Mouse (Mus musculus) pancreas, adult 10 weeks (tissue): ENCODE measurements around the gene Glt8d1. TPM values are rescaled to one million over a fixed set of nuclear protein-coding genes. Genes with fewer than 3 reads are reported as not detected.

Experiments used
- polyA plus RNA-seq: library from polyadenylated mRNA; stranded (reverse); fragments of 350-450 nt; fragmentation: Illumina TruSeq; extraction: RNeasy Lipid Tissue Mini Kit (QIAGEN cat#74804); gene quantifications from one replicate; pipeline ENCODE4 v1.2.3, GENCODE M21; 2015; ENCODE audit warnings: low read depth, low replicate concordance; ENCODE audit not compliant: insufficient read depth

Glt8d1 gene
- polyA plus RNA-seq, result 30.6 TPM

GRCm38 (mm10) chr14:31001307-31002205 lies at the start of gene Glt8d1, which contains the start of gene Spcs1:
Gene Glt8d1, plus strand, starts transcription at chr14:31001400.
Gene Spcs1, minus strand, starts transcription at chr14:31001672.

GRCm38 (mm10) chr14:31018860-31019291 lies 17.7 kb downstream of the Glt8d1 start, which contains the start of the genes Pbrm1 and Gnl3:
Gene Pbrm1, plus strand, starts transcription at chr14:31019138.
Gene Gnl3, minus strand, starts transcription at chr14:31019152.

Other genes with a start within 250 kb of the Glt8d1 start
- 2.0 TPM for gene Tmem110, start 175.8 kb upstream of the Glt8d1 start, polyA plus RNA-seq
- 10.4 TPM for gene Mustn1, start 122.2 kb upstream of the Glt8d1 start, polyA plus RNA-seq
- 4.3 TPM for gene Itih4, start 114.9 kb upstream of the Glt8d1 start, polyA plus RNA-seq
- 0.31 TPM for gene Itih3, start 77.6 kb upstream of the Glt8d1 start, polyA plus RNA-seq
- not detected for gene Itih1, start 58.1 kb upstream of the Glt8d1 start, polyA plus RNA-seq
- 2.4 TPM for gene Nek4, start 50.0 kb upstream of the Glt8d1 start, polyA plus RNA-seq
- 75.8 TPM for gene Spcs1, start 272 bp downstream of the Glt8d1 start, polyA plus RNA-seq
- 6.9 TPM for gene Pbrm1, start 17.7 kb downstream of the Glt8d1 start, polyA plus RNA-seq
- gene Gnl3, start 17.8 kb downstream of the Glt8d1 start, polyA plus RNA-seq, result 31.7 TPM
- gene Smim4, start 127.6 kb downstream of the Glt8d1 start, polyA plus RNA-seq, result 7.6 TPM
- 7.7 TPM for gene Nt5dc2, start 129.7 kb downstream of the Glt8d1 start, polyA plus RNA-seq
- gene Stab1, start 167.2 kb downstream of the Glt8d1 start, polyA plus RNA-seq, result 51.5 TPM
- gene Tnnc1, start 206.9 kb downstream of the Glt8d1 start, polyA plus RNA-seq, result 1.8 TPM
- 88.9 TPM for gene Nisch, start 215.5 kb downstream of the Glt8d1 start, polyA plus RNA-seq
- gene Sema3g, start 216.5 kb downstream of the Glt8d1 start, polyA plus RNA-seq, result 7.7 TPM
- 5.2 TPM for gene Phf7, start 249.9 kb downstream of the Glt8d1 start, polyA plus RNA-seq